Mouse (Mus musculus) v-Abl transformed pro-B cells (cell line): ENCODE measurements around the gene Ptpn11.

Experiments
- in situ Hi-C, 2 experiments: fragments of 400-800 bp; cut with MboI; formaldehyde crosslinking; loops; one replicate each; pipeline ENCODE4 v1.15.1; 2025; ENCODE audit not compliant: unreplicated experiment in 2 of 2

Gene Ptpn11

DNA sequence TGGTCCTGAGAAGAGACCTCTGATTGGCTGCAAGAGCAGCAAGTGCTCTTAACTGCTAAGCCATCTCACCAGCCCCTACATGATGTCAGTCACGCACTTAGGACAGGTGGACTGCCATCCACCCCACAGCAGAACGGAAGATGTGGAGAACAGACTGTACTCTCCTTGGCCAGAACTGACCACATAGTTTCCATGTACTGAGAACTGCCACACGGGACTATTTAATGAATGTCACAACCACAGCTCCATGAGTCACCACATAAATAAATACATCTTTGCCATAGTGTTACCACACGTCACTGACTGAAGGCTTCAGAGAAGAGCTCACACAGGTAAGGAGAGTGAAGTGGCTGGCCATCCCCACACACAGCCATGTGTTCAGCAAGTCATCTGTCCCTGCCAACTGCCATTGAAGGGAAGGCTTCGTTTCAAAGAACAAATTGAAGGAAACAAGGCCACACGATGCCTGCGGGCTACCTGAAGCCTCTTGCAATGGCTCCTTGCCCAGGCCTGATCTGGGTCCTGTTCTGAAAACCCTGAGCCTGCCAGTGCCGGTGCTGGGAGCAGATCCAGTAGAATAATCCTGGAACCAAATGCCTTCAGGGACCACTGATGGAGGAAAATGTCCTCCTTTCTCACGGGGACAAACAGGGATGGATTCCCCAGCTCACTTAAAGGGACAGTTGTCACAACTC lies 90.2 kb downstream of the Ptpn11 start:
- in situ Hi-C loops = no loop called here

DNA sequence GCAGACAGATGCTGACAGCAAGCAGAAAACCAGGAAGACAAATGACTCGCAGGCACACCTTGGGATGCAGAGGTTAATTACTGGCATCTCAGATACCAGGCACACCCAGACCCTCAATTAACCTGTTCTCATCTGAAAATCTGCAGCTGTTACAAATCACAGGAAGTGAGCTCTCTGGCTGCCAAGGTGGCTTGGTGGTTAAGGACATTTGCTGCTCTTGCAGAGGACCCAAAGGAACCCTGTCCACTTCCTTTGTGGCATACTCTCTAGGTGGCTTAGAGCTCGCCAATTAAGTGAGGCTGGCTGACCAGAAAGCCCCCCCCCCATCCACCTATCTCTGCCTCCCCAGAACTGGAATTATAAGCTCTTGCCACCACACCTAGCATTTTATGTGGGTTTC lies 91.1 kb downstream of the Ptpn11 start:
- in situ Hi-C loops = no loop called here

DNA sequence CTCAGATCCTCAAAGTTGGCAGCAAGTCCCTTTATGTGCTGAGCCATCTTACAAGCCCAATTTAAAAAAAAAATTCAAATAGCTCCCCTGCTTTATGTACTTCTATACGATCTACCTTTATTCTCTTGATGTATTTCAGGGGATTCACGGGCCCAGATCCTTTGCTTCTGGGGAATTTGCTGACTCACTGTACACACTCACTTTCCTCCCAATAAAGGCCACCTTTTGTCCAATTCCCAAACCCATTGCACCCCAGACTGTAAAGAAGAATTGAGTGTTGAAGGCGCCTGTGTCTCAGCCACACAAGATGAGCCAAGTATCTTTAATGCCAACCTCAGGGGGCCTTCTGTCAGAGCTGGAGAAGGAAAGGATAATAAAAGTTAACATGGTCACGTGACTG lies 93.2 kb downstream of the Ptpn11 start:
- in situ Hi-C loops = no loop called here

DNA sequence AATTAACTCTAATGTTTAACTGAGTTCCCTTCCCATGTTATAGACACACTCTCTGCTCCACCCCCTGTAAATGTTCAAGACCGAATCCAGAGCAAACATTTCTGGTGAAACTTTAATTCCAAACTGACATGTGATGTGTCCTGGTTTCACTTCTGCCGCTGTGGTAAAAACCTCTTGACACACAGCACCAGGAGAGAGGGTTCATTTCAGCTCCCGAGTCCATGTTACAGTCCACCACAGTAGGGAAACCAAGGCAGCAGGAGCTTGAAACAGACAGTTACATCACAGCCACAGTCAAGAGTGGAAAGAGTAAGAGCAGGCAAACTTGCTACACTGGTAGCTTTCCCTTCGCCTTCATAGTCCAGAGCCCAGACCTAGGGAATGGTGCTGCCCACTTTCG lies 94.5 kb downstream of the Ptpn11 start:
- in situ Hi-C loops = no loop called here

DNA sequence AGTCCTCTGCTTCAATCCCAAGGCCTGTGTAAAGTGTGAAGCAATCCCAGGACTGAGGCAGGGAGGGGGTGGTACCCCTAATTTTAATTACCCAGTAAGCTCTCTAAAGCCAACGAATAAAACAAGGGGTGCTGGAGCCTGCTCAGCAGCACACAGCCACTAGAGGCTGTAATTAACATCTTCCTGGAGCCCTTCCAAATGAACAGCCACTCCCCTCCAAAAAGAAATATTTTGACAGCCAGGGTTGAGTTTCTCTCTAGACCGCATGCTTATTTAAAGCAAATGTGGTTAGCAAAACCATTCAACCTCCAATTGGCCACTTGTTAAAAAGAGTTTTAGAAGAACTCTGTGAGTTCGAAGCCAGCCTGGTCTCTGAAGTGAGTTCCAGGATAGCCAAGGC lies 97.9 kb downstream of the Ptpn11 start:
- in situ Hi-C loops = no loop called here

DNA sequence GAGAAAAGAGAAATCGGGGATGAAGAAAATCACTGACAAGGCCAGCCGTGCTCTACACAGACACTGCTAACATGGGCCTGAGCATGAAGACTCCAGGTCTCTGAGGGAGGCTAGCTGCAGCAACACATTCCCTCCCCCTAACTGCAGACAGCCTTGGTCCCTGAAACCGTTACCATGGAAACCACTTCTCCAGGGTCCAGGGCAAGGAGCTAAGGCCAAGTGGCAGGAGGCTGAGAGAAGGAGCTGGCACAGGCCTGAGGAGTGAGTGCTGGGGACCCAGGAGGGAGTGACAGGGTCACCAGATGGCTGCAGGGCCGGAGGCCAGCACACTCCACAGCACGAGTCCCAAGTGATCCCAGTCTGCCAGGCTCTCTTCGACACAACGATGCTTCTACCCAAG lies 101.5 kb downstream of the Ptpn11 start:
- in situ Hi-C loops = no loop called here

DNA sequence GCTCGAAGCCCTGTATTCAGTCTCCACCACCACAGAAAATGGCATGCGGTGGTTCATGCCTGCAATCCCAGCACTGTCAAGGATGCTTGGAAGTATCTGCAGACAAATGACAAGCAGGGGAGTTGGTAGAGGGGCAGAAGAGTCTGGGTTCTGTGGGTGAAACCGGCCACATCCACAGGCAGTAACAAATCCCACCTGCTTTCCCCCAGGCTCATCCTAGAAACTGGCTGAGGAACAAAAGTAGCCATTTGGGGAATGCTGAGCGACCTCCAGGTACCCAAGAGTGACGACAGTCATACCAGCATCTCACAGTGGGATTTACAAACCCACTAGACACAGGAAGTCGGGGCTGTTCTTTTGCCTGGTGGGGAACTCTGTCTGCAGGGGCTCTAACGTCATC lies 103.5 kb downstream of the Ptpn11 start:
- in situ Hi-C loops = no loop called here

DNA sequence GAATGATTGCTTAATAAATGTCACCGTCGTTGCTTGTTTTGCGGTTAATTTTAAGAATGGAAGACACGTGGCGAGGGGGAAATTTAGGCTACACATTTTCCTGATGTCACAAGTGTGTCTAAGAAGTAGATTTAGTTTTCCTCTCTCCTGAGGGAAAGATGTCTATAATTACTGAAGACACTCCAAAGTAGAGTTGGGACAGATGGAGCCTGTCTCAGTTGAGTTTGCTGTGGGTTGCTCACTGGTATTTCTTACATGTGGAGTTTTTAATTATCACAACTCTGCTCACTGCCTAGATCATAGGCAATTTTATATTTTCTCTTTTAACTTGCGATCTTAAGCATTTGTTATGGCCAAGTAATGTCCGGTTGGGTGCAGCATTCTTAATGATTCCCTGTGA lies 108.6 kb downstream of the Ptpn11 start:
- in situ Hi-C loops = no loop called here

DNA sequence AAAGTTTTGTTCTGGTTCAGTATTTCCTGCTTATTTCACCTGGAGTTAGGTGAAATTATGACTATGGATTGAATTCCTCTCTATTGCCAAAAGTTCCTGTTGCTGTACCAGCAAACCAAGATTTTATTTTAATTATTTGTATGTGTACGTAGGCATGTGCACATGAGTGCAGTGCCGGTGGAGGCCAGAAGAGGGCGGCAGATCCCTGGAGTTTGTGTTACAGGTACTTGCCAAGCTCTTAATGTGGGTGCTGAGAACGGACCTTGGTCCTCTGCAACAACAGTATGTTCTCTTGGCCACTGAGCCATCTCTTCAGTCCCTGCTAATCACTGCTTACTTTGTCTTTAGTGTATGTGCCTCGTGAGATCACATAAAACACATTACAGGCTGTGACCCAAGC lies 109.4 kb downstream of the Ptpn11 start:
- in situ Hi-C loops = no loop called here
